Mouse (Mus musculus) heart, postnatal 0 days (tissue): Measurements from ENCODE around the gene Plod2. TPM values are rescaled to one million over a fixed set of nuclear protein-coding genes. Genes with fewer than 3 reads are reported as not detected.

ENCODE experiments used
- ATAC-seq: fragments of 200-750 bp; cut with Nextera tagmentation; 2 replicates; pipeline ENCODE4 v1.8.0; 2017; ENCODE audit warnings: low read depth, moderate number of reproducible peaks, moderate library complexity; ENCODE audit not compliant: insufficient read depth
- DNase-seq: peaks from one replicate; pipeline ENCODE4 v3.0.0-alpha.2; 2016; ENCODE audit warnings: low spot score
- H3K27ac ChIP-seq: fragments of 300-500 bp; sonication (generic); 2 replicates; pipeline ENCODE4 v1.5.1; 2014; ENCODE audit warnings: low read depth, mild to moderate bottlenecking
- H3K27me3 ChIP-seq: fragments of 300-500 bp; sonication (generic); 2 replicates; pipeline ENCODE4 v1.6.1; 2014; ENCODE audit warnings: low read length, mixed read lengths; ENCODE audit not compliant: control insufficient read depth, insufficient read depth
- H3K36me3 ChIP-seq: fragments of 300-500 bp; sonication (generic); replicated peaks from 2 replicates; pipeline ENCODE4 v1.6.1; 2014; ENCODE audit warnings: low read length, mixed read lengths; ENCODE audit not compliant: control insufficient read depth, insufficient read depth
- H3K4me1 ChIP-seq: fragments of 300-500 bp; sonication (generic); 2 replicates; pipeline ENCODE4 v1.6.1; 2014; ENCODE audit warnings: antibody characterized with exemption; ENCODE audit not compliant: control insufficient read depth, insufficient read depth
- H3K4me2 ChIP-seq: fragments of 300-500 bp; sonication (generic); 2 replicates; pipeline ENCODE4 v1.6.1; 2014; ENCODE audit warnings: low read depth, mild to moderate bottlenecking, low read length, moderate library complexity
- H3K4me3 ChIP-seq: fragments of 300-500 bp; sonication (generic); 2 replicates; pipeline ENCODE4 v1.5.1; 2014; ENCODE audit warnings: low read depth, low read length
- H3K9ac ChIP-seq: fragments of 300-500 bp; sonication (generic); replicated peaks from 2 replicates; pipeline ENCODE4 v1.6.1; 2014; ENCODE audit warnings: low read depth, low read length, mixed read lengths
- H3K9me3 ChIP-seq: fragments of 300-500 bp; sonication (generic); replicated peaks from 2 replicates; pipeline ENCODE4 v1.6.1; 2016; ENCODE audit warnings: low read length; ENCODE audit not compliant: control insufficient read depth
- CTCF ChIP-seq: IDR thresholded peaks from 2 replicates; pipeline ENCODE4 v1.5.1; 2016; ENCODE audit warnings: antibody characterized with exemption, control low read depth, low read depth
- EP300 ChIP-seq: IDR thresholded peaks from 2 replicates; pipeline ENCODE4 v1.6.1; 2016; ENCODE audit warnings: antibody characterized with exemption, low read depth
- WGBS: fragments of 180-500 bp; shearing (Covaris S2); extraction: QIAGEN DNeasy Blood & Tissue Kit; methylation state at CpG from one replicate; pipeline ENCODE4 v1.1.7; 2014; 5-methylcytosine and 5-hydroxymethylcytosine counted together
- polyA plus RNA-seq: library from polyadenylated mRNA; unstranded; fragments of >200 nt; fragmentation: Nextera tagmentation; extraction: Ambion mirVana; gene quantifications from 2 replicates; pipeline ENCODE4 v1.2.1, GENCODE M21; 2015
- total RNA-seq: library from RNA; depleted of rRNA; stranded (reverse); fragments of >200 nt; gene quantifications from 2 replicates; pipeline ENCODE4 v1.2.3, GENCODE M21; 2014; ENCODE audit warnings: low replicate concordance

Plod2 gene
- total and polyA plus RNA-seq, 2 experiments from 2014 or later = 11.5 to 22.1 TPM

DNA sequence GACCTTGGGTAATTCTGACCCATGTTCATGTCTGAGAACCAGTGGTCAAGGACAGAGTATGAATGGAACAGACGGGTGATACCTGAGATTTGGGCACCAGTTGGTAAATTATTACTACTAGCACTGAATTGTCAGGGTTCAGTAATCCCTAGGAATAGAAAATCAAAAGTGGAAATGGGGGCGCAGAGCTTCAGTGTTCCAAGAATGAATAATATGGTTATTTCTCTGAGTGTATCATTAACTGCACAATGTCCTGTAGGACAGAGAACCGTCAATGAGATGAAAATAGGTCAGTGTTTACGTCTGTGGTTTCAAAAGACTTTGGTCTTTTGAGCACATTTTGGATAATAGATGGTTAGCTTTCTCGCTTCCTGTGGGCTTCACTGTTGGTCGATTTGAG, 21.3 kb downstream of the Plod2 start:
- TF ChIP-seq EP300 = no peak
- no peak for TF ChIP-seq CTCF
- H3K9me3 ChIP-seq = no peaks in the 10 kb centered on the region
- peaks cover 44% of the 10 kb centered on the region for H3K4me1 ChIP-seq
- H3K4me3 ChIP-seq = no peak overlapping the region
- WGBS = 90% methylated on average over 6 of the region's 6 CpGs
- H3K27ac ChIP-seq = no peak overlapping the region
- no peak overlapping the region for H3K4me2 ChIP-seq
- no peaks in the 10 kb centered on the region for H3K36me3 ChIP-seq
- DNase-seq (no peak), ATAC-seq (no peak)
- H3K27me3 ChIP-seq = no peaks in the 10 kb centered on the region
- H3K9ac ChIP-seq = no peak overlapping the region

DNA sequence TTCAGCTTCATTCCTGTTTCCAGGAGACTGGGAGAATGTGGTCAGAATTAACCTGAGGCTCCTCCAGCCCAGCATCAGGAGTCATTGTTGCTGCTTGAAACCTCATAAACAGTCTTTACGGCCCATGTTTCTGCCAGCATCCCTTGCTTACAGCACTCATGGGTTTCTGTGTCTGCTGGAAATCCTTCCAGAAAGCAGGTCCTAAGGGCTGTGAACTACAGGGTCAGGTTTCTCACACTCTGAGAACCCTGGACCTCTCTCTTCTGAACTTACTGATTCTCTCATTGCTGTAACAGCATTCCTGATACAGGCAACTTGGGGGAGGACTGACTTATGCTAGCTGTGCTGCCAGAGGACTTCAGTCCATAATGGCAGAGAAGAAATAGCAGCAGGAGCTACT, 22.4 kb downstream of the Plod2 start:
- Histone ChIP-seq H3K4me3 (no peak overlapping the region), H3K27ac (no peak overlapping the region; the same call in 1 of the 2 replicates), H3K4me1 (peaks cover 39% of the 10 kb centered on the region), H3K9me3 (no peaks in the 10 kb centered on the region), H3K9ac (no peak overlapping the region), H3K27me3 (no peaks in the 10 kb centered on the region), H3K36me3 (no peaks in the 10 kb centered on the region), H3K4me2 (no peak overlapping the region)
- TF ChIP-seq CTCF (no peak), EP300 (no peak)
- no peak for ATAC-seq
- DNase-seq = no peak
- 90% methylated on average over 1 of the region's 1 CpGs for WGBS

DNA sequence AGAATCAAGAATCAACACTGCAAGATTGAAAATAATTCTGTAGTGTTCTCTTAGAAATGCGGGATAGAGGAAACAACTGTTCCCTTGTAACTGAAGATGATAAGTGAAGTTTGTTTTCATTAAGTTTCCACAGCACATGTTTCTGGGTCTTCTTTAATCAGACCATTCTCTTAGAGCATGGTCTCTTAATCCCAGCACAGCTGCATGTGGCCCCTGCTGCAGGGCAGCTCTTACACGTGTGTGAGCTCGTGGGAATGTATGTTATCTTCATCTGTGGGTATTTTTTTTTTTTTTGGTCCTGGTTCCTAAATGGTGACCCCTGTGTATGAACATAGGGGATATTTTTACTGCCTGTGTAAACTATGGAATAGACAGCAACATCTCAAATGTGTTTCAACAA, 24.2 kb downstream of the Plod2 start:
- WGBS = 39% methylated on average over 3 of the region's 3 CpGs

GRCm38 (mm10) chr9:92567474-92567873, 25.5 kb downstream of the Plod2 start:
- Histone ChIP-seq H3K36me3 (no peaks in the 10 kb centered on the region), H3K27me3 (no peaks in the 10 kb centered on the region), H3K9me3 (no peaks in the 10 kb centered on the region), H3K4me1 (peaks cover 23% of the 10 kb centered on the region), H3K4me2 (no peak overlapping the region), H3K9ac (no peak overlapping the region), H3K27ac (no peak overlapping the region), H3K4me3 (no peak overlapping the region)
- 43% methylated on average over 7 of the region's 7 CpGs for WGBS
- TF ChIP-seq CTCF (no peak), EP300 (no peak)
- no peak for ATAC-seq
- DNase-seq = no peak

More for the DNA sequence above, 24.2 kb downstream of the Plod2 start:
- no peak overlapping the region for H3K9ac ChIP-seq
- H3K9me3 ChIP-seq = no peaks in the 10 kb centered on the region
- no peaks in the 10 kb centered on the region for H3K36me3 ChIP-seq
- H3K4me3 ChIP-seq = no peak overlapping the region
- peaks cover 24% of the 10 kb centered on the region for H3K4me1 ChIP-seq
- H3K27me3 ChIP-seq = no peaks in the 10 kb centered on the region
- H3K27ac ChIP-seq = peak overlapping the region; percentile 32; the same call in 1 of the 2 replicates
- no peak for DNase-seq
- H3K4me2 ChIP-seq = no peak overlapping the region
- ATAC-seq = no peak; the same call in 1 of the 2 replicates
- TF ChIP-seq CTCF = no peak
- TF ChIP-seq EP300 = no peak

GRCm38 (mm10) chr9:92568798-92569197, 26.8 kb downstream of the Plod2 start:
- H3K27me3 ChIP-seq = no peaks in the 10 kb centered on the region
- peaks cover 23% of the 10 kb centered on the region for H3K4me1 ChIP-seq
- H3K9me3 ChIP-seq = no peaks in the 10 kb centered on the region
- TF ChIP-seq CTCF (no peak), EP300 (no peak)
- DNase-seq = no peak
- 93% methylated on average over 3 of the region's 3 CpGs for WGBS
- no peak overlapping the region for H3K9ac ChIP-seq
- H3K36me3 ChIP-seq = no peaks in the 10 kb centered on the region
- no peak overlapping the region for H3K4me2 ChIP-seq
- H3K4me3 ChIP-seq = no peak overlapping the region
- ATAC-seq = no peak
- no peak overlapping the region for H3K27ac ChIP-seq
